Mouse (Mus musculus): ENCODE measurements around the gene Tssc4. TPM values are rescaled to one million over a fixed set of nuclear protein-coding genes. Genes with fewer than 3 reads are reported as not detected.
A peak's percentile ranks its signal among the peaks of the same experiment; 100 is the strongest.

Gene Tssc4
- polyA plus RNA-seq, 3 experiments from 2014 or later = 35.5 to 40.4 (median 37.4) TPM

GRCm38 (mm10) chr7:143046358-143046757 is 22.7 kb upstream of the Tssc4 start:
- ATAC-seq = no peak

GRCm38 (mm10) chr7:143049331-143049730 is 19.7 kb upstream of the Tssc4 start:
- no peak for ATAC-seq

- ATAC-seq = no peak
Measured at GRCm38 (mm10) chr7:143049841-143050816, 18.9 kb upstream of the Tssc4 start.

GRCm38 (mm10) chr7:143051316-143051715 is 17.7 kb upstream of the Tssc4 start:
- no peak for ATAC-seq

- ATAC-seq = peak; percentile 77
Measured at GRCm38 (mm10) chr7:143052626-143053007, 16.4 kb upstream of the Tssc4 start, which contains the start of gene Cd81. Cd81 (plus strand) TSS chr7:143052739.

GRCm38 (mm10) chr7:143053008-143053899 is 15.8 kb upstream of the Tssc4 start:
- ATAC-seq = peak; percentile 32

GRCm38 (mm10) chr7:143053961-143054611 is 15.0 kb upstream of the Tssc4 start:
- ATAC-seq = no peak

GRCm38 (mm10) chr7:143054612-143054965 is 14.5 kb upstream of the Tssc4 start:
- ATAC-seq = no peak

- no peak for ATAC-seq
Measured at GRCm38 (mm10) chr7:143055001-143055400, 14.0 kb upstream of the Tssc4 start.

- no peak for ATAC-seq
Measured at GRCm38 (mm10) chr7:143055499-143056186, 13.4 kb upstream of the Tssc4 start.

- ATAC-seq = no peak
Measured at GRCm38 (mm10) chr7:143057023-143057422, 12.0 kb upstream of the Tssc4 start.

- ATAC-seq = no peak
Measured at GRCm38 (mm10) chr7:143057667-143058220, 11.3 kb upstream of the Tssc4 start.

GRCm38 (mm10) chr7:143058221-143058697 is 10.8 kb upstream of the Tssc4 start:
- ATAC-seq = no peak

GRCm38 (mm10) chr7:143059202-143059870 is 9.7 kb upstream of the Tssc4 start:
- ATAC-seq = no peak

- no peak for ATAC-seq
Measured at GRCm38 (mm10) chr7:143062704-143063103, 6.3 kb upstream of the Tssc4 start.

GRCm38 (mm10) chr7:143064226-143064625 is 4.8 kb upstream of the Tssc4 start:
- no peak for ATAC-seq

- no peak for ATAC-seq
Measured at GRCm38 (mm10) chr7:143065692-143066091, 3.4 kb upstream of the Tssc4 start.

- no peak for ATAC-seq
Measured at GRCm38 (mm10) chr7:143067469-143067868, 1.6 kb upstream of the Tssc4 start.

GRCm38 (mm10) chr7:143067897-143068296 is 1.2 kb upstream of the Tssc4 start:
- ATAC-seq = no peak

GRCm38 (mm10) chr7:143068316-143068881 is 650 bp upstream of the Tssc4 start:
- ATAC-seq = no peak

Measured in inflammation-experienced regulatory T-cells, adult 6 months (primary cell).